Mouse (Mus musculus): ENCODE data around the gene Hdc. TPM values are rescaled to one million over a fixed set of nuclear protein-coding genes. Genes with fewer than 3 reads are reported as not detected.
"Not testable (repeated sequence)": the region's sequence is repeated elsewhere in the genome, so short reads cannot be mapped to it uniquely, and the experiment has no call there.

The Hdc gene
- total and polyA plus RNA-seq, 3 experiments, result 2.8 to 5.5 TPM; not detected in 1

DNA sequence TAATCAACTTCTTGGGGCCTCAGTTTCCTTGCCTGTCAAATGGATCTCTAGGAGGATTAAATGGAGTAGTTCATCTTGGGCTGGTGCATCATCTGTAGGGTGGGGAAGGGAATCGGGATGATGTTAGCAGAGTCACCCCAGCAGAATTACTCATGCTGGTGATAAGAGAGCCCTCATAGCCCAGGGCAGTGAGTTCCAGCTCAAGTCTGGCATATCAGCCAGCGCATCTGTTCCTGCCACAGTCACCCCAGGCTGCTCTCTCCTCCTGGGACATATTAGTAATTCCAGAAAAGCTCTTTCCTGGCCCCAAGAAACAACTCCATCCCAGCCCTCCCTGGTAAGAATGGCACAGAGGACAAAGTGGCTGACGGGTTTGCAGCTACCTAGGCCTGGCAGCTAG, 3.7 kb downstream of the Hdc start:
- no peaks in the 10 kb centered on the region for H3K9me3 ChIP-seq (replicated peaks; ENCODE audit: insufficient read depth, low read length)
- peaks cover 2 to 34% of the 10 kb centered on the region in 2 experiments for H3K4me1 ChIP-seq (ENCODE audit: control insufficient read depth in 1 of 2, insufficient read depth in 2 of 2, low read length in 2 of 2)
- H3K79me2 ChIP-seq (ENCODE audit: control insufficient read depth, insufficient read depth, low read length, poor library complexity), result no peaks in the 10 kb centered on the region
- H3K9ac ChIP-seq (ENCODE audit: control insufficient read depth, low read depth, low read length, poor library complexity, severe bottlenecking), result no peak overlapping the region
- TF ChIP-seq UBTF (IDR thresholded peaks at IDR 0.05; ENCODE audit: borderline replicate concordance, insufficient read depth, low read depth, low read length), result no peak
- TF ChIP-seq ETS1 (IDR thresholded peaks at IDR 0.05; ENCODE audit: low read depth, low read length), result peak; percentile 35; the same call in 1 of the 2 replicates
- peak; percentile 68 for TF ChIP-seq TAL1 (IDR thresholded peaks at IDR 0.05; ENCODE audit: low read length)
- TF ChIP-seq ELF1 (IDR thresholded peaks at IDR 0.05; ENCODE audit: low read depth, low read length), result no peak
- TF ChIP-seq EP300 (IDR thresholded peaks at IDR 0.05; ENCODE audit: low read depth in 1 of 2, low read length in 2 of 2), result peak; percentile 62 to 71
- peak; percentile 43; the same call in 1 of the 2 replicates for TF ChIP-seq RCOR1 (IDR thresholded peaks at IDR 0.05; ENCODE audit: low read depth, low read length)
- peak; percentile 72 for TF ChIP-seq GATA1 (IDR thresholded peaks at IDR 0.05; ENCODE audit: low read depth, low read length)
- 0 out of 2 replicates have a peak, but pooled peaks have one; percentile 19 for TF ChIP-seq TCF12 (IDR thresholded peaks at IDR 0.05; ENCODE audit: low read depth, low read length)
- H3K27ac ChIP-seq (ENCODE audit: control insufficient read depth, low read depth, low read length), result no peak overlapping the region
- DNase-seq (ENCODE audit: low read depth, low spot score), result peak; percentile 60
- no peak overlapping the region for H3K4me3 ChIP-seq (ENCODE audit: control insufficient read depth in 1 of 2, insufficient read depth in 1 of 2, low read depth in 2 of 2, low read length in 2 of 2)
- H3K27me3 ChIP-seq (ENCODE audit: control insufficient read depth in 1 of 2, insufficient read depth in 2 of 2, low read length in 2 of 2), result no peaks in the 10 kb centered on the region
- peaks cover 0 to 24% of the 10 kb centered on the region in 2 experiments; a peak in 2 of 4 replicates for H3K36me3 ChIP-seq (ENCODE audit: control insufficient read depth in 1 of 2, insufficient read depth in 2 of 2, low read length in 2 of 2)

- not testable (repeated sequence) for H3K27ac ChIP-seq (ENCODE audit: control insufficient read depth, low read depth, low read length); H3K9ac ChIP-seq (ENCODE audit: control insufficient read depth, low read depth, low read length, poor library complexity, severe bottlenecking); H3K27me3 ChIP-seq (ENCODE audit: control insufficient read depth in 1 of 2, insufficient read depth in 2 of 2, low read length in 2 of 2); H3K4me3 ChIP-seq (ENCODE audit: control insufficient read depth in 1 of 2, insufficient read depth in 1 of 2, low read depth in 2 of 2, low read length in 2 of 2); H3K79me2 ChIP-seq (ENCODE audit: control insufficient read depth, insufficient read depth, low read length, poor library complexity); DNase-seq (ENCODE audit: low read depth, low spot score); H3K9me3 ChIP-seq (replicated peaks; ENCODE audit: insufficient read depth, low read length); H3K36me3 ChIP-seq (ENCODE audit: control insufficient read depth in 1 of 2, insufficient read depth in 2 of 2, low read length in 2 of 2)
- H3K4me1 ChIP-seq (ENCODE audit: control insufficient read depth in 1 of 2, insufficient read depth in 2 of 2, low read length in 2 of 2), result peaks cover 5 to 21% of the 10 kb centered on the region in 2 experiments
These were observed 9.5 kb downstream of the Hdc start for GRCm38 (mm10) chr2:126609600-126609999.

DNA sequence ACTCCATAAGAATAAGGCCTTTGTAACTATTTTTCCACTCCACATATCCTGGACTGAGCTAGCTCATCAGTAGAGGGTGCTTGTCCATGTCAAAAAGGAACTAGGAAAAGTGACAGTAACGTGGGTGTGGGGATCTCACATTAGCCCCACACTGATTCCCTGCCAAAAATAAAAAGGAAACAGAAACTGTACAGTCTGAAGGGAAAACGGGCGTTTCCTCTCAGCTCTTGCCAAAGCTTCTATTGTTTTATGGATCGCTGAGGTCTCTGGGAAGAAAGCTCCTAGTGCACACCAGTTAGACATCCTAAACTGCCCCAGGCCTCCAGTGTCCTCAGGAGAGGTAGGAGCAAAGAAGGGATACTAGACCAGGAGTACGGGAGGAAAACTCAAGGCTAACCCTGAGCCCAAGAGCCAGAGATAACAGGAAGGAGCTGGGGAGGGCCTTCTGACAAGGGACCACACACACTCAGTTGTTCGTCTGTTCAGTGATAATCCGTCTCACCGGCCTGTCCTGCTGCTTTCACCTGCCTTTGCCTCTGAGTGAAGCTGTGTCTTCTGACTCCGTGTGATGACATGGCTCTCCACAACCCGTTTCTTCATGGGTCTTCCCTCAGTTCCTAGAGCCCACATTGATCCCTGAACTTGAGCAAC, 11.4 kb downstream of the Hdc start:
- no peaks in the 10 kb centered on the region for H3K79me2 ChIP-seq (ENCODE audit: control insufficient read depth, insufficient read depth, low read length, poor library complexity)
- H3K4me1 ChIP-seq (ENCODE audit: control insufficient read depth in 1 of 2, insufficient read depth in 2 of 2, low read length in 2 of 2), result peaks cover 7 to 20% of the 10 kb centered on the region in 2 experiments
- peak overlapping the region; percentile 53 to 69 for H3K4me3 ChIP-seq (ENCODE audit: control insufficient read depth in 1 of 2, insufficient read depth in 1 of 2, low read depth in 2 of 2, low read length in 2 of 2)
- H3K9me3 ChIP-seq (replicated peaks; ENCODE audit: insufficient read depth, low read length), result no peaks in the 10 kb centered on the region
- H3K9ac ChIP-seq (ENCODE audit: control insufficient read depth, low read depth, low read length, poor library complexity, severe bottlenecking), result peak overlapping the region; percentile 41
- peak overlapping the region; percentile 31 for H3K27ac ChIP-seq (ENCODE audit: control insufficient read depth, low read depth, low read length)
- no peaks in the 10 kb centered on the region for H3K27me3 ChIP-seq (ENCODE audit: control insufficient read depth in 1 of 2, insufficient read depth in 2 of 2, low read length in 2 of 2)
- H3K36me3 ChIP-seq (ENCODE audit: control insufficient read depth in 1 of 2, insufficient read depth in 2 of 2, low read length in 2 of 2), result peaks cover 0 to 11% of the 10 kb centered on the region in 2 experiments; a peak in 2 of 4 replicates
- DNase-seq (ENCODE audit: low read depth, low spot score), result peak; percentile 52
- no peak for TF ChIP-seq CHD2 (IDR thresholded peaks at IDR 0.05; ENCODE audit: low read length)
- TF ChIP-seq RCOR1 (IDR thresholded peaks at IDR 0.05; ENCODE audit: low read depth, low read length), result no peak
- TF ChIP-seq GABPA (IDR thresholded peaks at IDR 0.05; ENCODE audit: low read depth, low read length), result no peak
- no peak for TF ChIP-seq USF2 (IDR thresholded peaks at IDR 0.05; ENCODE audit: borderline replicate concordance in 1 of 2, insufficient read depth in 1 of 2, low read depth in 1 of 2, low read length in 2 of 2)
- peak; percentile 24; the same call in 1 of the 2 replicates for TF ChIP-seq GATA1 (IDR thresholded peaks at IDR 0.05; ENCODE audit: low read depth, low read length)
- TF ChIP-seq RAD21 (IDR thresholded peaks at IDR 0.05; ENCODE audit: low read depth, low read length), result no peak
- no peak for TF ChIP-seq MAFK (IDR thresholded peaks at IDR 0.05; ENCODE audit: borderline replicate concordance, low read depth, low read length)
- peak; percentile 34; the same call in 1 of the 2 replicates for TF ChIP-seq ETS1 (IDR thresholded peaks at IDR 0.05; ENCODE audit: low read depth, low read length)
- TF ChIP-seq TBP (IDR thresholded peaks at IDR 0.05; ENCODE audit: low read depth, low read length), result no peak
- TF ChIP-seq NRF1 (IDR thresholded peaks at IDR 0.05; ENCODE audit: insufficient read depth, low read depth, low read length, poor library complexity, severe bottlenecking), result no peak
- no peak for TF ChIP-seq UBTF (IDR thresholded peaks at IDR 0.05; ENCODE audit: borderline replicate concordance, insufficient read depth, low read depth, low read length)
- TF ChIP-seq ELF1 (IDR thresholded peaks at IDR 0.05; ENCODE audit: low read depth, low read length), result no peak
- TF ChIP-seq HCFC1 (IDR thresholded peaks at IDR 0.05; ENCODE audit: low read depth, low read length), result no peak
- TF ChIP-seq USF1 (IDR thresholded peaks at IDR 0.05; ENCODE audit: low read depth, low read length), result no peak
- TF ChIP-seq POLR2AphosphoS5 (IDR thresholded peaks at IDR 0.05; ENCODE audit: borderline replicate concordance, low read depth, low read length), result no peak
- no peak for TF ChIP-seq MYC (IDR thresholded peaks at IDR 0.05; ENCODE audit: low read depth, low read length)
- 0 out of 2 replicates have a peak, but pooled peaks have one; percentile 42 for TF ChIP-seq SIN3A (IDR thresholded peaks at IDR 0.05; ENCODE audit: low read length)
- peak; percentile 48; the same call in 1 of the 2 replicates for TF ChIP-seq MXI1 (IDR thresholded peaks at IDR 0.05; ENCODE audit: low read depth, low read length)
- no peak for TF ChIP-seq ZKSCAN1 (IDR thresholded peaks at IDR 0.05; ENCODE audit: low read depth, low read length)
